Mouse (Mus musculus) intestine, embryonic 15.5 days (tissue): ENCODE results near the gene Cadps. TPM values are rescaled to one million over a fixed set of nuclear protein-coding genes. Genes with fewer than 3 reads are reported as not detected.

Experiments used
- ATAC-seq: fragments of 200-750 bp; cut with Nextera tagmentation; 2 replicates; pipeline ENCODE4 v1.8.0; 2017; ENCODE audit warnings: moderate TSS enrichment, moderate library complexity
- H3K27ac ChIP-seq: fragments of 300-500 bp; sonication (generic); 2 replicates; pipeline ENCODE4 v1.5.1; 2015; ENCODE audit warnings: mild to moderate bottlenecking, inconsistent platforms
- H3K27me3 ChIP-seq: fragments of 300-500 bp; sonication (generic); replicated peaks from 2 replicates; pipeline ENCODE4 v1.6.1; 2015; ENCODE audit warnings: inconsistent platforms
- H3K36me3 ChIP-seq: fragments of 300-500 bp; sonication (generic); 2 replicates; pipeline ENCODE4 v1.6.1; 2015; ENCODE audit warnings: inconsistent platforms
- H3K4me1 ChIP-seq: fragments of 300-500 bp; sonication (generic); replicated peaks from 2 replicates; pipeline ENCODE4 v1.6.1; 2015; ENCODE audit warnings: inconsistent platforms
- H3K4me2 ChIP-seq: fragments of 300-500 bp; sonication (generic); replicated peaks from 2 replicates; pipeline ENCODE4 v1.6.1; 2015; ENCODE audit warnings: mild to moderate bottlenecking, inconsistent platforms
- H3K4me3 ChIP-seq: fragments of 300-500 bp; sonication (generic); replicated peaks from 2 replicates; pipeline ENCODE4 v1.5.1; 2015; ENCODE audit warnings: inconsistent platforms
- H3K9ac ChIP-seq: fragments of 300-500 bp; sonication (generic); 2 replicates; pipeline ENCODE4 v1.6.1; 2015; ENCODE audit warnings: inconsistent platforms
- H3K9me3 ChIP-seq: fragments of 300-500 bp; sonication (generic); 2 replicates; pipeline ENCODE4 v1.6.1; 2016; ENCODE audit warnings: inconsistent platforms
- WGBS: fragments of 180-500 bp; shearing (Covaris S2); methylation state at CpG from one replicate; pipeline ENCODE4 v1.1.7; 2015; 5-methylcytosine and 5-hydroxymethylcytosine counted together
- polyA plus RNA-seq: library from polyadenylated mRNA; unstranded; fragments of >200 nt; fragmentation: Nextera tagmentation; extraction: Ambion mirVana; gene quantifications from 2 replicates; pipeline ENCODE4 v1.2.1, GENCODE M21; 2015

Cadps gene
- polyA plus RNA-seq, 1 experiment from 2014 or later: 2.5 TPM

DNA sequence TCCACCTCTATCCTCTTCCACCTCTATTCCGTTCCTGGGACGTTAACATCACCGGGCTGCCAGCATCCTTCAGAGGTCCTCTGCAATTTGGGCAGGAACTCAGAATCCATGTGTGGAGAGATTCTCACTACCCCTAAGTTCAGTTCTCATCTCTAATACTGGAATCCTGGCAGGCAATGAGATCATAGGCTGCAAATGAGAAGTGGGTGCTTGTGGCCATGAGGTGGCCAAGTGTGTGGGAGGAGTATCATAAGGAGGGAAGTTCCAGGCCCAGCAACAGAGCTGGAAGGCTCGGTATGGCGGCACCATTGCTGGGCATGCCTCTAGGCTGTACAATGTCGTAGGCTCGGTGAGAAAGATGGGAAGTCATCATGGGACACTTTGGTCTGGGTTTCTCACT, 385.5 kb downstream of the Cadps start:
- Histone ChIP-seq H3K9me3 (no peaks in the 10 kb centered on the region), H3K27me3 (no peaks in the 10 kb centered on the region), H3K9ac (no peak overlapping the region), H3K27ac (no peak overlapping the region), H3K4me1 (0 out of 2 replicates have a peak, but pooled peaks cover 5% of the 10 kb centered on the region), H3K4me3 (no peak overlapping the region), H3K4me2 (no peak overlapping the region), H3K36me3 (no peaks in the 10 kb centered on the region)
- WGBS: 67% methylated on average over 7 of the region's 7 CpGs
- no peak for ATAC-seq

GRCm38 (mm10) chr14:12436903-12437368, 385.9 kb downstream of the Cadps start:
- WGBS: 68% methylated on average over 14 of the region's 14 CpGs
- Histone ChIP-seq H3K36me3 (no peaks in the 10 kb centered on the region), H3K9ac (no peak overlapping the region), H3K4me3 (no peak overlapping the region), H3K27ac (no peak overlapping the region), H3K27me3 (no peaks in the 10 kb centered on the region), H3K9me3 (no peaks in the 10 kb centered on the region), H3K4me1 (0 out of 2 replicates have a peak, but pooled peaks cover 5% of the 10 kb centered on the region), H3K4me2 (no peak overlapping the region)
- ATAC-seq: no peak; the same call in 1 of the 2 replicates

DNA sequence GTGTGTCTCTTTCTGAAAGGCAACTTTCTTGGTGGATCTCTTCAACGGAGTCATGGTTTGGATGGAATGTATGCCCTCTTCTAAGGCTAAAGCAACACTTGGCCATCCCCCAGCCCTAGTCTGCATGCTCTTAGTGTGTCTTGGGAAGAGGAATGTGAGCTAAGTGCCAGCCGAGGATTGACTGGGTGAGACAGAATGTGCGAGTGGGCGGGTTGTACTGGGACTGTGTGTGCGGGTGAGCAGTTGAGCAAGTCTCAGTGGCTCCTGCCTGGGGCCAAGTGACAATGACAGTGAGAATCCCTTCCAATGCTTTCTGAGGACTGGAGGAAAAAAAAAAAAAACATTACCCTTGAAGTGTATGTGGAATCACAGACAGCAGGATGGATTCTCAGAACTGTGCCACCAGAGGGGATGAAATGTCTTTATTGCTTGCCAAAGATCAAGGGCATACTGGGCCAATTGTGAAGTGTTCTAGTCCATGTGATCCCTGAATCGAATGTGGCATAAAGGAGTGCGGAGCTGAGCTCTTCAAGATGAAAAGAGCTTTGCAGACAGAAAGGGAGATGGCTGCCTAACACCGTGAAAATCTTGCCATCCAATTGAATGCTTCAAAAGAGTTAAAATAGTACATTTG, 394.7 kb downstream of the Cadps start:
- no peaks in the 10 kb centered on the region for H3K27me3 ChIP-seq
- 84% methylated on average over 8 of the region's 8 CpGs for WGBS
- no peaks in the 10 kb centered on the region for H3K4me1 ChIP-seq
- ATAC-seq: no peak
- H3K4me2 ChIP-seq: no peak overlapping the region
- no peaks in the 10 kb centered on the region for H3K9me3 ChIP-seq
- no peak overlapping the region for H3K4me3 ChIP-seq
- H3K9ac ChIP-seq: no peak overlapping the region
- no peak overlapping the region for H3K27ac ChIP-seq
- no peaks in the 10 kb centered on the region for H3K36me3 ChIP-seq

GRCm38 (mm10) chr14:12425311-12425710, 397.6 kb downstream of the Cadps start:
- Histone ChIP-seq H3K36me3 (no peaks in the 10 kb centered on the region), H3K9ac (no peak overlapping the region), H3K9me3 (no peaks in the 10 kb centered on the region), H3K27ac (no peak overlapping the region), H3K4me2 (no peak overlapping the region), H3K4me3 (no peak overlapping the region), H3K27me3 (no peaks in the 10 kb centered on the region), H3K4me1 (no peaks in the 10 kb centered on the region)
- 66% methylated on average over 6 of the region's 6 CpGs for WGBS
- no peak for ATAC-seq

- Histone ChIP-seq H3K4me2 (no peak overlapping the region), H3K9ac (no peak overlapping the region), H3K27me3 (no peaks in the 10 kb centered on the region), H3K9me3 (no peaks in the 10 kb centered on the region), H3K27ac (no peak overlapping the region), H3K4me1 (no peaks in the 10 kb centered on the region), H3K4me3 (no peak overlapping the region), H3K36me3 (no peaks in the 10 kb centered on the region)
- WGBS: 91% methylated on average over 12 of the region's 12 CpGs
- ATAC-seq: no peak
These were observed 412.6 kb downstream of the Cadps start for GRCm38 (mm10) chr14:12410276-12410675.

DNA sequence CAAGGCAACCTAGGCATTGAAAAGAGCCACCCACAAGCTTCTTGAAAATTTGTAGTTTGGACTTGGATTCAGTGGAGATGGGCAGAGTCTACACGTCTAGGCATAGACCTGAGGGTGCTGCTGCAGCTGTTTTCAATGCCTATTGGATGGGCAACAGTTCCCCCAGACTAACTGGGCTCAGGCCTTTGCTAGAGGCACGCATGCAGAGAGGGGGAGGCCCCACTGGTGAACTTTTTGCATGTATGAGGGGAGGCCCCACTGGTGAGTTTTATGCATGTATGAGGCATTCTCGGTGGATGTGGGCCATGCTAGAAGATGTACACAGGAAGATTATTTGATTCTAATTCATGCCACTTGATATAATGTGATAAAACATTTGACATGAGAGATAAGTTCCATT, 413.1 kb downstream of the Cadps start:
- ATAC-seq: no peak
- H3K9ac ChIP-seq: no peak overlapping the region
- no peak overlapping the region for H3K27ac ChIP-seq
- no peaks in the 10 kb centered on the region for H3K36me3 ChIP-seq
- no peaks in the 10 kb centered on the region for H3K27me3 ChIP-seq
- no peaks in the 10 kb centered on the region for H3K4me1 ChIP-seq
- no peak overlapping the region for H3K4me2 ChIP-seq
- H3K9me3 ChIP-seq: no peaks in the 10 kb centered on the region
- no peak overlapping the region for H3K4me3 ChIP-seq
- 83% methylated on average over 3 of the region's 3 CpGs for WGBS

GRCm38 (mm10) chr14:12406588-12406987, 416.3 kb downstream of the Cadps start:
- ATAC-seq: no peak

GRCm38 (mm10) chr14:12405201-12405600, 417.7 kb downstream of the Cadps start:
- H3K4me2 ChIP-seq: no peak overlapping the region
- H3K4me1 ChIP-seq: no peaks in the 10 kb centered on the region
- no peaks in the 10 kb centered on the region for H3K27me3 ChIP-seq
- ATAC-seq: no peak
- WGBS: 58% methylated on average over 5 of the region's 5 CpGs
- H3K9me3 ChIP-seq: no peaks in the 10 kb centered on the region
- no peak overlapping the region for H3K27ac ChIP-seq
- no peak overlapping the region for H3K9ac ChIP-seq
- no peaks in the 10 kb centered on the region for H3K36me3 ChIP-seq
- no peak overlapping the region for H3K4me3 ChIP-seq

More at GRCm38 (mm10) chr14:12406588-12406987, 416.3 kb downstream of the Cadps start:
- Histone ChIP-seq H3K27me3 (no peaks in the 10 kb centered on the region), H3K4me3 (no peak overlapping the region), H3K4me2 (no peak overlapping the region), H3K9me3 (no peaks in the 10 kb centered on the region), H3K9ac (no peak overlapping the region), H3K4me1 (no peaks in the 10 kb centered on the region), H3K27ac (no peak overlapping the region), H3K36me3 (no peaks in the 10 kb centered on the region)
- WGBS: 60% methylated on average over 10 of the region's 10 CpGs

DNA sequence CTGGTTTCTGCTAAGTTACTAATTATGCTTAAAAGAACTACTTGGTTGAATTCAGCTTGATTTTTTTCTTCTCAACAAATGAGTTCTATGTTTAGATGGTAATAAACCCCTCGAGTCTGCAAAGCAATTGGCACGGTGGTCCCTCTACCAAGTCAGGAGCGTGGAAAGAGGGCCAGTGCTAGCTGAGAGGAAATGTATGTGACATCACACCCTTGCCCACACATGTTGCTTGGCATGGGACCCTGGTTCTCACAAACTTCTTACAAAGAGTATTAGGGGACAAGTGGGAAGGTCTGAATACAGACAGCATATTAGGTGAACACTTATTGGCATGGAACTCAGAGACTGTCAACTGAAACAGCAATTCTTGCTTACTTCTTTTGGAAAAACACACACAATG, 418.2 kb downstream of the Cadps start:
- WGBS: 66% methylated on average over 3 of the region's 3 CpGs
- Histone ChIP-seq H3K27me3 (no peaks in the 10 kb centered on the region), H3K9ac (no peak overlapping the region), H3K27ac (no peak overlapping the region), H3K36me3 (no peaks in the 10 kb centered on the region), H3K4me3 (no peak overlapping the region), H3K4me1 (no peaks in the 10 kb centered on the region), H3K9me3 (no peaks in the 10 kb centered on the region), H3K4me2 (no peak overlapping the region)
- no peak for ATAC-seq

DNA sequence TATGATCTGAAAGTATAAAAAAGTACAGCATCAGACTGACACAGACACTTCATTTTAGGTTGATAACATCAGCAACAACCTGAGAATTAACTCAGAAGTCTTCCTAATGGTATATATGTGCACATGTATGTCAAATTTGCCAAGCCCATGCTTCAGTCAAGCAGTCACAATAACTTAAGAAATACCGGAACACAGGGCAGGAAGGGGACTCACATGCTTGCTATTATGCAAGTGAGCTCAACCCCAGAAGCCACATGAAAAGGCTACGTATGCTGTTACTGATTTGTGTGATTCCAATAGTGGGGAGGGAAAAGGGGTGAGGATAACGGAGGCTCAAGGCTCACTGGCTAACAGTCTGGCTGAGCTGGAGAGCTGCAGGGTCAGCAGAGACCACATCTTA, 418.8 kb downstream of the Cadps start:
- Histone ChIP-seq H3K9me3 (no peaks in the 10 kb centered on the region), H3K36me3 (no peaks in the 10 kb centered on the region), H3K27me3 (no peaks in the 10 kb centered on the region), H3K9ac (no peak overlapping the region), H3K4me3 (no peak overlapping the region), H3K4me2 (no peak overlapping the region), H3K27ac (no peak overlapping the region), H3K4me1 (no peaks in the 10 kb centered on the region)
- 77% methylated on average over 3 of the region's 3 CpGs for WGBS
- ATAC-seq: no peak

- Histone ChIP-seq H3K4me3 (no peak overlapping the region), H3K9me3 (no peaks in the 10 kb centered on the region), H3K4me1 (no peaks in the 10 kb centered on the region), H3K36me3 (no peaks in the 10 kb centered on the region), H3K9ac (no peak overlapping the region), H3K27me3 (no peaks in the 10 kb centered on the region), H3K27ac (no peak overlapping the region), H3K4me2 (no peak overlapping the region)
- WGBS: 89% methylated on average over 5 of the region's 5 CpGs
- no peak for ATAC-seq
These were observed 422.8 kb downstream of the Cadps start for GRCm38 (mm10) chr14:12400116-12400515.

- Histone ChIP-seq H3K4me2 (no peak overlapping the region), H3K4me1 (no peaks in the 10 kb centered on the region), H3K36me3 (no peaks in the 10 kb centered on the region), H3K4me3 (no peak overlapping the region), H3K27me3 (no peaks in the 10 kb centered on the region), H3K27ac (no peak overlapping the region), H3K9me3 (no peaks in the 10 kb centered on the region), H3K9ac (no peak overlapping the region)
- ATAC-seq: no peak
- WGBS: 75% methylated on average over 3 of the region's 3 CpGs
These were observed 425.3 kb downstream of the Cadps start for GRCm38 (mm10) chr14:12397561-12397960.

DNA sequence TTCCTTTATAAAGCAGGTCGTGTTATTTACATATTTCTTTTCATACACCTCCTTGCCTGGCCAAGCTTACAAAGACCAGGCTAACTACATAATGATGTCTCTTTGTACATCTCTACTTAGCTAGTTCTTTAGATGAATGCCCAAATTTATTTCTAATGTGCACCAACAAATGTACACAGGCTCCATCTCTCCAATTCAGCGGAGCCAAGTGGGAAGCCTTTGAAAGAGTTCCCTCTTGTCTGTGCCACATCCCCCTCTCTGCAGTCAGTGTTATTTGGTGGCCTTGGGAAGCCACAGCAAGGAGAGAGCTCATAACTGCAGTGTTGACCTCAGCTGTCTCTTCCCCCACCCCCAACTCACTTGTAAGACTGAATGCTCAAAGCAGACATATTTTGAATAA, 428.6 kb downstream of the Cadps start:
- H3K27ac ChIP-seq: no peak overlapping the region
- no peak for ATAC-seq
- 61% methylated on average over 2 of the region's 2 CpGs for whole genome bisulfite sequencing

More for the DNA sequence above, 428.6 kb downstream of the Cadps start:
- Histone ChIP-seq H3K9ac (no peak overlapping the region), H3K36me3 (no peaks in the 10 kb centered on the region), H3K4me3 (no peak overlapping the region), H3K4me1 (no peaks in the 10 kb centered on the region), H3K9me3 (no peaks in the 10 kb centered on the region), H3K27me3 (no peaks in the 10 kb centered on the region), H3K4me2 (no peak overlapping the region)
